Mouse (Mus musculus): ENCODE measurements around the gene Col6a5. TPM values are rescaled to one million over a fixed set of nuclear protein-coding genes. Genes with fewer than 3 reads are reported as not detected.

The Col6a5 gene
- polyA plus RNA-seq, 2 experiments = 1.1 to 2.8 TPM

DNA sequence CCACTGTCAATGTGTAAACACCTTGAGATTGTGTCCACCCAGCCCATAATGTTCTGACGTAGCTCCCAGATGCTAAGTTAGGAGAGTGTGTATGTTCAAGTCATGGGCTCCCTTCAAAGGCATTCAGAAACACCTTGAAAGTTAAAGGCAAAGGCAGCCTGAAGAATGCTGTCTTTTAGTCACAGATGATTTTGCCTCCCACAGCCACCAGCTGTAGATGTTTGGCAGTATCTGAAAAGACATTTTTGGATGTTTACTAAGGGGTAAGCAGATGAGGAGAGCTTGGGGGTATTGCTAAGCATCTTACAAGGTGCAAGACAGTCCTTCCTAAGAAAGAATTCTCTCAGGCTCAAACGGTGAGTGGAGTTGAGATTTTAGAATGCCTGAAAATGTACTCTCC is 50.3 kb downstream of the Col6a5 start:
- H3K27ac ChIP-seq (replicated peaks; ENCODE audit: low read depth, low read length) = no peak overlapping the region
- DNase-seq (ENCODE audit: low spot score) (no peak), ATAC-seq (ENCODE audit: low FRiP score, low read depth) (no peak)
- H3K27me3 ChIP-seq (ENCODE audit: control insufficient read depth, insufficient read depth, low read length) = no peaks in the 10 kb centered on the region
- H3K36me3 ChIP-seq (ENCODE audit: control insufficient read depth, insufficient read depth, low read length) = no peaks in the 10 kb centered on the region
- no peak for TF ChIP-seq POLR2A (IDR thresholded peaks at IDR 0.05; ENCODE audit: borderline replicate concordance, extremely low read depth, insufficient read depth, insufficient read length)
- H3K9me3 ChIP-seq (ENCODE audit: control insufficient read depth, low read length) = no peaks in the 10 kb centered on the region
- H3K4me1 ChIP-seq (ENCODE audit: control insufficient read depth, insufficient read depth, low read length) = no peaks in the 10 kb centered on the region
- H3K4me3 ChIP-seq (replicated peaks; ENCODE audit: low read length) = no peak overlapping the region
- H3K9ac ChIP-seq (ENCODE audit: low read depth, low read length, severe bottlenecking) = no peak overlapping the region
- WGBS = 83% methylated on average over 2 of the region's 2 CpGs
- no peak overlapping the region for H3K4me2 ChIP-seq (replicated peaks; ENCODE audit: low read depth, low read length, severe bottlenecking)

DNA sequence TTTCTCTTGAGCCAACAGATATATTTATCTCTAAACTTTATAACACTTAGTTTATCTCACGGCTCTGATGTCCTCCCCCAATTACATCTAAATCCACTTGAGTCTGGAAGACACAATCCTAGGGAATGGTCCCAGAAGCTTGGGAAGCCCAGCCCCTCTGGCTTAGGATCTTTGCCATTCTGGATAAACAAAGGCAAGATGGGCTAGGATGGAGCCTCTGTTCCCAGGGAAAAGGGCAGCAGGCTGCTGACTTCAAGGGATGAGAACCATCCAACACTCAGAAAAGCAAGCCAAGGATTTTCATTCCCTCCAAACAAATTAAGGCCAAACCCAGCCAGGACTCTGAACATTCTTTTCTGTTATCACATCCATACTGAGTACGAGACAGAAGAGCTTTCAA is 51.1 kb downstream of the Col6a5 start:
- no peak for DNase-seq (ENCODE audit: low spot score)
- Histone ChIP-seq H3K27me3 (ENCODE audit: control insufficient read depth, insufficient read depth, low read length) (no peaks in the 10 kb centered on the region), H3K4me2 (replicated peaks; ENCODE audit: low read depth, low read length, severe bottlenecking) (no peak overlapping the region), H3K27ac (replicated peaks; ENCODE audit: low read depth, low read length) (no peak overlapping the region), H3K4me3 (replicated peaks; ENCODE audit: low read length) (no peak overlapping the region), H3K36me3 (ENCODE audit: control insufficient read depth, insufficient read depth, low read length) (no peaks in the 10 kb centered on the region), H3K9me3 (ENCODE audit: control insufficient read depth, low read length) (no peaks in the 10 kb centered on the region), H3K9ac (ENCODE audit: low read depth, low read length, severe bottlenecking) (no peak overlapping the region), H3K4me1 (ENCODE audit: control insufficient read depth, insufficient read depth, low read length) (no peaks in the 10 kb centered on the region)
- TF ChIP-seq POLR2A (IDR thresholded peaks at IDR 0.05; ENCODE audit: borderline replicate concordance, extremely low read depth, insufficient read depth, insufficient read length) = no peak
- no peak for ATAC-seq (ENCODE audit: low FRiP score, low read depth)
- WGBS = 68% methylated on average over 2 of the region's 2 CpGs

- no peak for ATAC-seq (ENCODE audit: low FRiP score, low read depth)
- no peak for TF ChIP-seq POLR2A (IDR thresholded peaks at IDR 0.05; ENCODE audit: borderline replicate concordance, extremely low read depth, insufficient read depth, insufficient read length)
- WGBS = 81% methylated on average over 6 of the region's 6 CpGs
- H3K9me3 ChIP-seq (ENCODE audit: control insufficient read depth, low read length) = no peaks in the 10 kb centered on the region
- no peak overlapping the region for H3K27ac ChIP-seq (replicated peaks; ENCODE audit: low read depth, low read length)
- no peaks in the 10 kb centered on the region for H3K27me3 ChIP-seq (ENCODE audit: control insufficient read depth, insufficient read depth, low read length)
- H3K36me3 ChIP-seq (ENCODE audit: control insufficient read depth, insufficient read depth, low read length) = no peaks in the 10 kb centered on the region
- no peaks in the 10 kb centered on the region for H3K4me1 ChIP-seq (ENCODE audit: control insufficient read depth, insufficient read depth, low read length)
- no peak overlapping the region for H3K9ac ChIP-seq (ENCODE audit: low read depth, low read length, severe bottlenecking)
- no peak overlapping the region for H3K4me2 ChIP-seq (replicated peaks; ENCODE audit: low read depth, low read length, severe bottlenecking)
- no peak for DNase-seq (ENCODE audit: low spot score)
- no peak overlapping the region for H3K4me3 ChIP-seq (replicated peaks; ENCODE audit: low read length)
These were observed 53.0 kb downstream of the Col6a5 start for GRCm38 (mm10) chr9:105907411-105907810.

DNA sequence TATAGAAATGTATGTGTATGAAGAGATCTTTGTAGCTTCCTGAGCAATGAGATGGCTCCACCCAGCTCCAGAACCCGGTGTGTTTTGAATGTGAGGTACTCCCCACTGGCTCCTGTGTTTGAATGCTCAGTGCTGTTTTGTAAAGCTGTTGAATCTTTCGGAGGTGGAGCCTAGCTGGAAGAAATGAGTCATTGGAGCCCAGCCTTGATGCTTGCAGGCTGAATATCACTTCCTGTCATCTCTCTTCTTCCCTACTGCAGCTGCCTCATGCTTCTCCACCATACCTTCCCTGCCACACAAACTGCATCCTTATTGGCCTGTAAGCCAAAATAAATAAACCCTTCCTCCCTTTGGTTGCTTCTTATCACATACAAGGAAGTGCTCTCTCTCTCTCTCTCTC is 72.9 kb downstream of the Col6a5 start:
- ATAC-seq (ENCODE audit: low FRiP score, low read depth) (no peak), DNase-seq (ENCODE audit: low spot score) (no peak)
- Histone ChIP-seq H3K9ac (ENCODE audit: low read depth, low read length, severe bottlenecking) (no peak overlapping the region), H3K9me3 (ENCODE audit: control insufficient read depth, low read length) (no peaks in the 10 kb centered on the region), H3K4me1 (ENCODE audit: control insufficient read depth, insufficient read depth, low read length) (no peaks in the 10 kb centered on the region), H3K27ac (replicated peaks; ENCODE audit: low read depth, low read length) (no peak overlapping the region), H3K4me2 (replicated peaks; ENCODE audit: low read depth, low read length, severe bottlenecking) (no peak overlapping the region), H3K36me3 (ENCODE audit: control insufficient read depth, insufficient read depth, low read length) (no peaks in the 10 kb centered on the region), H3K27me3 (ENCODE audit: control insufficient read depth, insufficient read depth, low read length) (no peaks in the 10 kb centered on the region), H3K4me3 (replicated peaks; ENCODE audit: low read length) (no peak overlapping the region)
- WGBS = 57% methylated on average over 2 of the region's 2 CpGs
- TF ChIP-seq POLR2A (IDR thresholded peaks at IDR 0.05; ENCODE audit: borderline replicate concordance, extremely low read depth, insufficient read depth, insufficient read length) = no peak

DNA sequence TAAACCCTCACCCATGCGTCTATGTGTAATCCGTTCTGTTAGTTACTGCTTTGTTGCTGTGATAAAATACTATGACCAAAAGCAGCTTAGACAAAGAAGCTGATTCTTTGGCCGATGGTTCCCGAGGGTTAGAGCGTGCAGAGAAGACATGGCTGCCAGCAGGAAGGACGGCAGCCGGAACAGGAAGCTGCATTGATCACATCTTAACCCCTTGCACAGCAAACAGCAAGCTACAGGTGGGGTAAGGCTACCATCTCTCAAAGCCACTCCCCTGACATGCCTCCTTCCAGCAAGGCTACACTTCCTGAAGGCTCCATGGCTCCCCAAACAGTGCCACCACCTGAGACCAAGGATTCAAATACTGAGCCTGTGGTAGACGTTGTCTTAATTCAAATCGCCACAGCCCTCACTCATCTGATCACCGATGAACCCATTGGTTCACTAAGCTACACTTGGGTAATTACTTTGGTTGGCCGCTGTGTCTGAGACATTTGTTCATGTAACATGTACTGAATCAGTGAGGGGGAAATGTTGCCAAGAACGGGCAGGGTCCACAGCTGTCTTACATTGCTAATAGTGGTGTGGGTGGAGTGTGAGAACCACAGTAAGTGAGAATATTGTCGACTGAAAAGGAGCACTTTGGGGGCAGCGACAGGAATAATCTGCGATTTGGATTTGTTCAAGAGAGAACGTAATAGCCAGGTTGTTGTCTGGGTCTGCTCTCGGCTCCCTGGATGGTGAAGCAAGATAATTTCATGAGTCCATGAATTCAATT is 75.6 kb downstream of the Col6a5 start:
- no peak overlapping the region for H3K4me2 ChIP-seq (replicated peaks; ENCODE audit: low read depth, low read length, severe bottlenecking)
- TF ChIP-seq POLR2A (IDR thresholded peaks at IDR 0.05; ENCODE audit: borderline replicate concordance, extremely low read depth, insufficient read depth, insufficient read length) = no peak
- WGBS = 83% methylated on average over 17 of the region's 17 CpGs

More for the DNA sequence above, 75.6 kb downstream of the Col6a5 start:
- Histone ChIP-seq H3K36me3 (ENCODE audit: control insufficient read depth, insufficient read depth, low read length) (no peaks in the 10 kb centered on the region), H3K4me1 (ENCODE audit: control insufficient read depth, insufficient read depth, low read length) (no peaks in the 10 kb centered on the region), H3K27me3 (ENCODE audit: control insufficient read depth, insufficient read depth, low read length) (no peaks in the 10 kb centered on the region), H3K4me3 (replicated peaks; ENCODE audit: low read length) (no peak overlapping the region), H3K27ac (replicated peaks; ENCODE audit: low read depth, low read length) (no peak overlapping the region), H3K9me3 (ENCODE audit: control insufficient read depth, low read length) (no peaks in the 10 kb centered on the region), H3K9ac (ENCODE audit: low read depth, low read length, severe bottlenecking) (no peak overlapping the region)
- DNase-seq (ENCODE audit: low spot score) (no peak), ATAC-seq (ENCODE audit: low FRiP score, low read depth) (no peak)
